Mouse (Mus musculus) liver, embryonic 14.5 days (tissue): ENCODE measurements at regions not wholly inside any gene's neighbourhood (a gene's known extent, or its start where the extent isn't known, plus 50 kb on each side); places are given as distances from the start of the nearest gene placed in this dataset.

Experiments used
- CTCF ChIP-seq: IDR thresholded peaks from 2 replicates; pipeline ENCODE4 v1.5.1; 2016; ENCODE audit warnings: antibody characterized with exemption, low read depth, control low read depth
- EP300 ChIP-seq: IDR thresholded peaks from 2 replicates; pipeline ENCODE4 v1.6.1; 2016; ENCODE audit warnings: antibody characterized with exemption, low read depth

- TF ChIP-seq CTCF = no peak
- no peak for TF ChIP-seq EP300
Observed at GRCm38 (mm10) chr16:7574879-7575278, 850.1 kb downstream of the Tmem114 start.
